Mouse (Mus musculus): ENCODE data around the gene Spata7. TPM values are rescaled to one million over a fixed set of nuclear protein-coding genes. Genes with fewer than 3 reads are reported as not detected.

The Spata7 gene
- polyA plus RNA-seq, 1 experiment from 2014 or later, result 14.7 TPM

Other genes with a start within 250 kb of the Spata7 start
- 1.0 and 1.6 TPM in 2 replicates for gene Kcnk10, start 49.8 kb upstream of the Spata7 start, polyA plus RNA-seq (2015; fragmentation: Nextera tagmentation; extraction: Ambion mirVana)
- 7.0 and 8.2 TPM in 2 replicates for gene Ptpn21, start 109.2 kb downstream of the Spata7 start, polyA plus RNA-seq (2015; fragmentation: Nextera tagmentation; extraction: Ambion mirVana)
- gene Zc3h14, start 118.8 kb downstream of the Spata7 start, polyA plus RNA-seq (2015; fragmentation: Nextera tagmentation; extraction: Ambion mirVana), result 116 and 119 TPM in 2 replicates